Mouse (Mus musculus): ENCODE measurements at regions not wholly inside any gene's neighbourhood (a gene's known extent, or its start where the extent isn't known, plus 50 kb on each side); places are given as distances from the start of the nearest gene placed in this dataset.

GRCm38 (mm10) chr10:120551851-120552281, 75.6 kb upstream of the Hmga2 start:
- peak; percentile 6 for DNase-seq

- no peak for DNase-seq
Observed at GRCm38 (mm10) chr10:120547164-120547563, 70.9 kb upstream of the Hmga2 start.

DNA sequence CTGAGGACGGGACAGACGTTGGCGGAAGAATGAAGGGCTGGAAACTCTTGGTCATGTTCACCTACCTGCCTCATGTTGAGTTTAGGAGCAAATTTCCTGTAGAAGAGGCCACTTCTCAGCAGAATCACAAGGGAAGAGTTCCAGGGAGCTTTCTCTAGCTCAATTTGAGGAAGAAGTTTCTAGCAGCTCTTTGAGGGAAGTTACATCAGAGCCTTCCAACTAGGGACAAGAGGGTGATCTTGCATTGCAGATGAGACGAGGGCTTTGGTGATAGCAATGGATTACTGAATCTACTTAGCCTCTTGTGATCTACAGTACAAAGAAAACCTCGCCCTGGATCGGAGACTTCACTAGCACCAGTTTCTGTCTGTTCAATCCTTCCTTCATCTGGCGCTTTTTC, 65.3 kb upstream of the Hmga2 start:
- DNase-seq: no peak

DNA sequence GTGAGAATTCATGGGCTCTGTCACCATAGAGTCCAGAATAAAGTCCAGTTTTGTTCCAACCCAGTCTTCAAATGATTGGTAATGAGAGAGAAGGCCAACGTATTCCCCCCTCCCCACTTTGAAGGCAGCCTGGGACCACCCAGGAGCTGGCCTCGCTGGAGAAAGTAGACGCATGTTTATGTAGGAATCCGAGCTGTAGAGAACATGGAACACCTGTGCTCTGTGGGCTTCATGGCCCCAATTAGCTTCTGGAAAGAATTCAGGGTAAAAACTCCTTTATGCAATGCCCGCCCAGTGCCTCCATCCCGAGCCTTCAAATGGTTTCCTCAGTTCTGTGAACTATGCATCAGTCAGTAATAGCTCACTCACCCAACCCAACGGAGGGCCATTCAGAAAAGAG, 62.3 kb upstream of the Hmga2 start:
- DNase-seq: no peak

DNA sequence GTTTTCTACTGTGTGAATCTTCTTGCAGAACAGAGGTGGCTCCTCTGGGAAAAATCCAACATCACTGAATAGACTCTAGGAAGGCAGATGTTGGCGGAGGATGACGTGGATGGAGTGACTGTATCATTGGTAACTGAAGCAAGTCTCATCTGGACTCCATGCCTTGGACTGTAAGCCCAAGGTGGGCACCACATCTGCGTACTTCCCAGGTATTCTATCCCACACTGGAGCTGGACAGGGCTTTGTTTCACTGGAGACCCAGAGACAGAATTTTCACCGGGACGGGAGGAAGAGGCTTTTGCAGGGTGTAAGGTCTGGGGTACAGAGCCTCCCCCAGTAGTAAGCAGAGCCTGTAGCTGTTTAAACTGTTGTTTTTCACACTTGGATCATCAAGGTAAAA, 52.1 kb upstream of the Hmga2 start:
- DNase-seq: no peak

DNA sequence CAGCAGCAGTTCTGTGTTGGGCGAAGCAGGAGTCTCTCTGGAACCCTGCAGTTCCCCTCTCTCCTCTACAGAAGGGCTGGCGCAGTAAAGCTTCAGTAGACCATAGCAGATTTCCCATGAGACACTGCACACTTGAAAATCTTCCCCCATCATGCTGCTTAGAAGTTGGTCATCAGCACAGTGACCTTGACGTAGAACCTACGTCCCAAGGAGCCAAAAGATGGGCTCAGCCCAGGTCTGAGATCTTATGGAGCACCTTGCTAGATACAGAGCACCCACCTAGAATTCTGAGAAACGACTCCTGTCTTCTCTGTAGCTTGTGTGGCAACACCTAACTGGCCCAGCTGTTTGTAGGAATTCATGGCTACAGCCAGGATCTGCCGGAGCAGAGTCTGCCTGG, 51.7 kb upstream of the Hmga2 start:
- no peak for DNase-seq

GRCm38 (mm10) chr10:120526991-120527390, 50.7 kb upstream of the Hmga2 start:
- no peak for DNase-seq

All from kidney, postnatal 14 days (tissue).